Mouse (Mus musculus) adrenal gland, adult 18-20 months (tissue): ENCODE measurements at regions not wholly inside any gene's neighbourhood (a gene's known extent, or its start where the extent isn't known, plus 50 kb on each side); places are given as distances from the start of the nearest gene placed in this dataset.

Source experiments
- DNase-seq, 2 experiments: peaks; one replicate each; pipeline ENCODE4 v3.0.0; 2021 to 2022; ENCODE audit warnings: low spot score in 2 of 2

GRCm38 (mm10) chr12:97927036-97927435 is 332.2 kb downstream of the Galc start:
- DNase-seq: no peak

- no peak for DNase-seq
These were observed 337.7 kb downstream of the Galc start for GRCm38 (mm10) chr12:97921349-97922264.

- DNase-seq: no peak
These were observed 340.8 kb downstream of the Galc start for GRCm38 (mm10) chr12:97918416-97918815.

- DNase-seq: no peak
These were observed 344.2 kb downstream of the Galc start for GRCm38 (mm10) chr12:97915026-97915425.

GRCm38 (mm10) chr12:97912730-97913129 is 346.5 kb downstream of the Galc start:
- DNase-seq: no peak

GRCm38 (mm10) chr12:97899266-97899665 is 360.0 kb downstream of the Galc start:
- DNase-seq: no peak

- DNase-seq: no peak
These were observed 361.1 kb downstream of the Galc start for GRCm38 (mm10) chr12:97898178-97898577.

GRCm38 (mm10) chr12:97895981-97896380 is 363.3 kb downstream of the Galc start:
- no peak for DNase-seq

- DNase-seq: no peak
These were observed 370.3 kb downstream of the Galc start for GRCm38 (mm10) chr12:97888801-97889455.

- no peak for DNase-seq
These were observed 370.9 kb downstream of the Galc start for GRCm38 (mm10) chr12:97888291-97888800.

GRCm38 (mm10) chr12:97882439-97882838 is 376.8 kb downstream of the Galc start:
- DNase-seq: no peak

GRCm38 (mm10) chr12:97872391-97872790 is 386.9 kb downstream of the Galc start:
- peak; percentile 55 to 59 for DNase-seq

GRCm38 (mm10) chr12:97862921-97863320 is 396.3 kb downstream of the Galc start:
- DNase-seq: no peak

GRCm38 (mm10) chr12:97836202-97836908 is 422.9 kb downstream of the Galc start:
- DNase-seq: no peak

- DNase-seq: no peak
These were observed 465.7 kb downstream of the Galc start for GRCm38 (mm10) chr12:97793364-97794120.

GRCm38 (mm10) chr12:97783476-97783875 is 475.8 kb downstream of the Galc start:
- DNase-seq: no peak

GRCm38 (mm10) chr12:97759116-97759515 is 500.1 kb downstream of the Galc start:
- DNase-seq: no peak

GRCm38 (mm10) chr12:97758624-97759023 is 500.6 kb downstream of the Galc start:
- DNase-seq: no peak

GRCm38 (mm10) chr12:97750166-97750565 is 509.1 kb downstream of the Galc start:
- DNase-seq: no peak

- DNase-seq: no peak
These were observed 518.3 kb downstream of the Galc start for GRCm38 (mm10) chr12:97740927-97741326.

GRCm38 (mm10) chr12:97732078-97732580 is 527.1 kb downstream of the Galc start:
- DNase-seq: no peak
